Comparison of ENCODE assay signal across 9 mouse cellular contexts in genomic region chr12:55488661-55489447, GRCm38 (mm10). TPM values are rescaled to one million over a fixed set of nuclear protein-coding genes. Genes with fewer than 3 reads are reported as not detected.
A peak's percentile ranks its signal among the peaks of the same experiment; 100 is the strongest.
DNase-seq lines count a peak whose midpoint lies in the region; TF ChIP-seq lines count a peak whose summit lies in the region.
"Had no signal": no experiment of that assay in that cellular context is flagged by ENCODE, and none has a peak within 500 bp of the region (broad histone marks: within the 10 kb centered on the region; RNA-seq: fewer than 3 reads in every experiment).

No protein-coding gene starts in this region.

- WGBS in kidney, adult 2 months: 54% methylated on average over 13 of the region's 13 CpGs
- WGBS in small intestine, adult 2 months: 68% methylated on average over 13 of the region's 13 CpGs

- TF ChIP-seq CTCF in kidney, adult 2 months (conservative IDR thresholded peaks at IDR 0.05; ENCODE audit: insufficient read depth, insufficient read length, low read depth, low read length): no peak
- no peak for TF ChIP-seq CTCF in small intestine, adult 2 months (IDR thresholded peaks at IDR 0.05; ENCODE audit: extremely low read depth, insufficient read length, insufficient replicate concordance, low read depth, low read length)

- H3K27ac ChIP-seq in kidney, adult 2 months (ENCODE audit: insufficient read depth, low read depth, low read length): peak overlapping the region; percentile 70
- peak overlapping the region; percentile 75 for H3K27ac ChIP-seq in small intestine, adult 2 months (ENCODE audit: insufficient read depth, low read depth, low read length)
- H3K27ac ChIP-seq: liver, embryonic 14.5 days had no signal

- H3K4me1 ChIP-seq in kidney, adult 2 months (ENCODE audit: control insufficient read depth, insufficient read depth, low read length): peaks cover 26% of the 10 kb centered on the region
- peaks cover 24% of the 10 kb centered on the region for H3K4me1 ChIP-seq in small intestine, adult 2 months (ENCODE audit: control insufficient read depth, insufficient read depth, insufficient read length, low read length)

- no peak for TF ChIP-seq POLR2A in kidney, adult 2 months (IDR thresholded peaks at IDR 0.05; ENCODE audit: low read depth, low read length)
- TF ChIP-seq POLR2A in small intestine, adult 2 months (IDR thresholded peaks at IDR 0.05; ENCODE audit: low read depth, low read length): no peak

- peaks cover 17% of the 10 kb centered on the region for H3K36me3 ChIP-seq in kidney, adult 2 months (ENCODE audit: control insufficient read depth, insufficient read depth, low read length)
- H3K36me3 ChIP-seq in small intestine, adult 2 months (ENCODE audit: control insufficient read depth, insufficient read depth, low read length): peaks cover 41% of the 10 kb centered on the region

- no peaks in the 10 kb centered on the region for H3K27me3 ChIP-seq in kidney, adult 2 months (replicated peaks; ENCODE audit: control insufficient read depth, insufficient read depth, low read length)
- H3K27me3 ChIP-seq in small intestine, adult 2 months (ENCODE audit: control insufficient read depth, insufficient read depth, low read length): no peaks in the 10 kb centered on the region

- DNase-seq in kidney, adult 2 months: peak; percentile 42
- DNase-seq in kidney, adult 8-10 months: no peak
- peak; percentile 67 to 72 for DNase-seq in CD8-positive naive resting alpha-beta T cell, adult 2 months (ENCODE audit: low read depth in 2 of 2, low spot score in 2 of 2)
- peak; percentile 89 for DNase-seq in induced T-regulatory cell, adult 2 months (ENCODE audit: low read depth)
- DNase-seq in cerebellum, adult 9-10 months: no peak
- no peak for DNase-seq in layer of hippocampus, postnatal 10 days (ENCODE audit: low spot score in 2 of 2)
- DNase-seq in gastrocnemius, adult 8-10 months (ENCODE audit: low spot score in 2 of 2): no peak

- H3K4me3 ChIP-seq in kidney, adult 2 months (ENCODE audit: insufficient read depth, low read depth, low read length): peak overlapping the region; percentile 24
- peak overlapping the region; percentile 28 for H3K4me3 ChIP-seq in small intestine, adult 2 months (ENCODE audit: low read depth, low read length)

RNA-seq across cellular contexts. Expression of gene Nfkbia, which starts 3.6 kb away (rescaled TPM):
- polyA plus RNA-seq in kidney, adult 2 months (2012; rRNA removed): 90.0 and 93.3 TPM in 2 replicates
- 171 and 272 TPM in 2 replicates for polyA plus RNA-seq in small intestine, adult 2 months (2012; rRNA removed)
- 10 to 100 TPM; 34.0 to 43.0 TPM for total RNA-seq in layer of hippocampus, postnatal 10 days (2021)
- 10 to 100 TPM; 18.1 to 43.5 (median 29.1) TPM for total RNA-seq in gastrocnemius, adult 8-10 months (2022)

Comparison
In these comparisons a context has a peak if more than half of its experiments do, and no peak if none do; other contexts are left out.
1. DNase-seq: peak in kidney, adult 2 months (single experiment), CD8-positive naive resting alpha-beta T cell, adult 2 months (2 of 2) and induced T-regulatory cell, adult 2 months (single experiment); none in kidney, adult 8-10 months (0 of 2), cerebellum, adult 9-10 months (single experiment), layer of hippocampus, postnatal 10 days (0 of 2) and gastrocnemius, adult 8-10 months (0 of 2).